Mouse (Mus musculus): ENCODE data around the gene Klhl21.

The Klhl21 gene

GRCm38 (mm10) chr4:152008622-152009075 lies at the start of gene Klhl21:
Gene Klhl21 (plus strand): TSS chr4:152008803.
- peak; percentile 94 for DNase-seq

- no peak for DNase-seq
These were observed 48.6 kb upstream of the Klhl21 start for GRCm38 (mm10) chr4:151959849-151960512.

GRCm38 (mm10) chr4:151960513-151960854 lies 48.1 kb upstream of the Klhl21 start:
- no peak for DNase-seq

- DNase-seq, result no peak
These were observed 45.8 kb upstream of the Klhl21 start for GRCm38 (mm10) chr4:151962817-151963216.

- DNase-seq, result no peak
These were observed 40.2 kb upstream of the Klhl21 start for GRCm38 (mm10) chr4:151968204-151968921.

- DNase-seq, result no peak
These were observed 36.2 kb upstream of the Klhl21 start for GRCm38 (mm10) chr4:151972221-151972967.

- DNase-seq, result no peak
These were observed 33.2 kb upstream of the Klhl21 start for GRCm38 (mm10) chr4:151975441-151975840.

GRCm38 (mm10) chr4:151977748-151978147 lies 30.9 kb upstream of the Klhl21 start:
- DNase-seq, result peak; percentile 78

- DNase-seq, result no peak
These were observed 27.9 kb upstream of the Klhl21 start for GRCm38 (mm10) chr4:151980699-151981098.

GRCm38 (mm10) chr4:151981363-151981762 lies 27.2 kb upstream of the Klhl21 start:
- DNase-seq, result peak; percentile 84

GRCm38 (mm10) chr4:151983043-151983442 lies 25.6 kb upstream of the Klhl21 start:
- DNase-seq, result no peak

- DNase-seq, result no peak
These were observed 25.0 kb upstream of the Klhl21 start for GRCm38 (mm10) chr4:151983560-151983959.

- peak; percentile 83 for DNase-seq
These were observed 22.7 kb upstream of the Klhl21 start for GRCm38 (mm10) chr4:151985886-151986285.

- DNase-seq, result peak; percentile 62
These were observed 22.0 kb upstream of the Klhl21 start for GRCm38 (mm10) chr4:151986650-151987049.

- no peak for DNase-seq
These were observed 20.6 kb upstream of the Klhl21 start for GRCm38 (mm10) chr4:151988014-151988341.

GRCm38 (mm10) chr4:151988342-151989109 lies 20.1 kb upstream of the Klhl21 start, which contains the start of gene Thap3:
Gene Thap3 (minus strand): TSS chr4:151988997.
- DNase-seq, result peak; percentile 83

- no peak for DNase-seq
These were observed 19.5 kb upstream of the Klhl21 start for GRCm38 (mm10) chr4:151989110-151989488.

- no peak for DNase-seq
These were observed 16.5 kb upstream of the Klhl21 start for GRCm38 (mm10) chr4:151992091-151992490.

GRCm38 (mm10) chr4:151993035-151993434 lies 15.6 kb upstream of the Klhl21 start:
- no peak for DNase-seq

- peak; percentile 72 for DNase-seq
These were observed 14.1 kb upstream of the Klhl21 start for GRCm38 (mm10) chr4:151994228-151995171.

- no peak for DNase-seq
These were observed 13.0 kb upstream of the Klhl21 start for GRCm38 (mm10) chr4:151995371-151996172.

Measured in cerebellum, adult 9-11 months (tissue).